Mouse (Mus musculus) embryonic fibroblast, embryonic 13.5 days (primary cell): ENCODE data around the gene Tmub2. TPM values are rescaled to one million over a fixed set of nuclear protein-coding genes. Genes with fewer than 3 reads are reported as not detected.

Experiments
- H3K27ac ChIP-seq: 2 replicates; pipeline ENCODE4 v1.5.1; 2012; ENCODE audit warnings: low read length, control low read depth, inconsistent platforms; ENCODE audit not compliant: insufficient read depth
- H3K4me1 ChIP-seq: 2 replicates; pipeline ENCODE4 v1.6.1; 2011; ENCODE audit warnings: low read length; ENCODE audit not compliant: control insufficient read depth, insufficient read depth
- H3K4me3 ChIP-seq: 2 replicates; pipeline ENCODE4 v1.5.1; 2011; ENCODE audit warnings: mild to moderate bottlenecking, control low read depth, low read length; ENCODE audit not compliant: insufficient read depth
- CTCF ChIP-seq: IDR thresholded peaks from 2 replicates; pipeline ENCODE4 v1.5.1; 2011; ENCODE audit warnings: mild to moderate bottlenecking, control low read depth, low read length, moderate library complexity, borderline replicate concordance; ENCODE audit not compliant: insufficient read depth
- POLR2A ChIP-seq: IDR thresholded peaks from 2 replicates; pipeline ENCODE4 v1.6.1; 2011; ENCODE audit warnings: low read depth, mild to moderate bottlenecking, control low read depth, low read length, moderate library complexity
- polyA plus RNA-seq: library from polyadenylated mRNA; stranded (reverse); fragments of >200 nt; gene quantifications from 2 replicates; pipeline ENCODE4 v1.2.4, GENCODE M21; 2011; ENCODE audit warnings: low read depth; ENCODE audit not compliant: missing spikeins, insufficient read length

Gene Tmub2
- polyA plus RNA-seq, 1 experiment: 44.6 TPM

GRCm38 (mm10) chr11:102249351-102250090 is 35.2 kb upstream of the Tmub2 start:
- peaks cover 17% of the 10 kb centered on the region for H3K4me1 ChIP-seq
- H3K27ac ChIP-seq: no peak overlapping the region
- no peak for TF ChIP-seq POLR2A
- TF ChIP-seq CTCF: no peak
- peak overlapping the region; percentile 78 for H3K4me3 ChIP-seq

- Histone ChIP-seq H3K4me1 (no peaks in the 10 kb centered on the region), H3K4me3 (no peak overlapping the region), H3K27ac (no peak overlapping the region)
- TF ChIP-seq CTCF (no peak), POLR2A (no peak)
These were observed 27.2 kb upstream of the Tmub2 start for GRCm38 (mm10) chr11:102257514-102257913.

DNA sequence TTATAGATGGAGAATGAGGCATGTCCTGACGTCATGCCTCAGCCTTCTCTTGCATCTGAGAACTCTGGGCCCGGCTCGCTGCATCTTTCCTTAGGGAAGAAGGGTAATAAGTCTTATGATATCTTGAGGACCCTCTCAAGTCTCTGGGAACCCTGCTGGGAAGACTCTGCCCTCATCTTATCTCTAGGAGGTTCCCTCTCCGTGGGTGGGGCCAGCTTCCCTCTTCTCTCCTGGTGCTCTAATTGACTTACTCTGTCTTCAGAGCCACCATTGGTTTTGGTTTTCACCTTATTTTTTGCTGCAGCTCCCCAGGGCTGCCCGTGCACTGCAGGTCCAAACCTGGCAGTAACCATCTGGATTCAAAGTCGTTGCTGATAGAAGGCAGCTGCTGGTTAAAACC is 26.6 kb upstream of the Tmub2 start:
- Histone ChIP-seq H3K4me3 (no peak overlapping the region), H3K4me1 (no peaks in the 10 kb centered on the region), H3K27ac (no peak overlapping the region)
- TF ChIP-seq CTCF: no peak
- TF ChIP-seq POLR2A: no peak

DNA sequence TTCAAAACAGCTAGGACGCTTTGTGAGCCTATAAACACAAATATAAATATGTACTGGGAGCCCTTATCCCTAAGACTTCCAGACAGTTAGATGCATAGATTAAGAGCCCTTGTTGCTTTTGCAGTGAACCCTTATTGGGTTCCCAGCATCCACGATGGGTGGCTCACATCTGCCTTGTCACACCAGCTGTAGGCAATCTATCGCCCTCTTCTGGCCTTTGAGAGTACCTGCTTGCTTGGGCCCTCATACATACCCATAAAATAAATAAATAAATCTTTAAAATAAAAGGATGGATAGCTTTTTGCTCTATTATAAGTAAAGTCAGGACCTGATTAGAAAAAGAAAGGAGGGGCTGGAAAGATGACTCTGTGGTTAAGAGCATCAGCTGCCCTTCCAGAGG is 26.2 kb upstream of the Tmub2 start:
- no peak for TF ChIP-seq CTCF
- TF ChIP-seq POLR2A: no peak
- no peak overlapping the region for H3K27ac ChIP-seq
- no peaks in the 10 kb centered on the region for H3K4me1 ChIP-seq
- no peak overlapping the region for H3K4me3 ChIP-seq

GRCm38 (mm10) chr11:102263211-102263610 is 21.5 kb upstream of the Tmub2 start:
- no peak overlapping the region for H3K27ac ChIP-seq
- H3K4me3 ChIP-seq: no peak overlapping the region
- no peak for TF ChIP-seq CTCF
- no peak for TF ChIP-seq POLR2A
- no peaks in the 10 kb centered on the region for H3K4me1 ChIP-seq

GRCm38 (mm10) chr11:102265816-102266215 is 18.9 kb upstream of the Tmub2 start:
- no peak overlapping the region for H3K4me3 ChIP-seq
- H3K27ac ChIP-seq: no peak overlapping the region
- TF ChIP-seq POLR2A (no peak), CTCF (no peak)
- H3K4me1 ChIP-seq: no peaks in the 10 kb centered on the region

DNA sequence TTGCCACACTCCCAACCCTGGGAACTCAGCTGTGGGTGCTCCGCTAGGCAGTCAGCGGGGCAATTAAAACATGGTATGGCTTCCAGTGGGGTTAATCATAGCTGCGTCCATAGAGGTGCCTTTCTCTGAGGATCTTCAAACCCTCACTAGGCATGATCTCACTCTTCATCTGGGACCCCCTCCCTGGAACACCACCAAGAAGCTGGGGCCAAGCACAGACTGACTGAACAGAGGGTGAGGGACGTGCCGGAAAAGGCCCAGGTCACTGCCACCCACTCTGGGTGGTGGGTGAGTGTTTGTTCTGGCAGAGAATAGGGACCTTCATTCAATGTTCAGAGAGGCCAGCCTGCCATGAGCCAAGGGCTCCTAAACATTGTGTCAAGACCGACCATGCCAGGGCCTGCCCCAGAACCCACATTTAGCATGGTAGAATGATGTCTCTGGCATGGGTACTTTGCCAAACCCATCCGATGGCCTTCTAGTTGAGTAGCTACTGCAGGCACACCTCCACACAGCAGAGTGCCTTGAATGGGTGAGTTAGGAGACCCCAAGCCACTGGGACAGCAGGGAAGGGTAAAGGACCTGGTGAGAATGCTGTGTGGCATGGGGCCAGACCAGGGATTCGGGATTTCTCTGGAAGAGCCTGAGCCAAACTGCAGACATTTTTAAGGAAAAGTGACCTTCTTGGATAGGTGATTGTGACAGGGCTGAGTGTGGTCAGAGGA is 17.9 kb upstream of the Tmub2 start:
- Histone ChIP-seq H3K27ac (no peak overlapping the region), H3K4me3 (no peak overlapping the region), H3K4me1 (no peaks in the 10 kb centered on the region)
- no peak for TF ChIP-seq POLR2A
- no peak for TF ChIP-seq CTCF

DNA sequence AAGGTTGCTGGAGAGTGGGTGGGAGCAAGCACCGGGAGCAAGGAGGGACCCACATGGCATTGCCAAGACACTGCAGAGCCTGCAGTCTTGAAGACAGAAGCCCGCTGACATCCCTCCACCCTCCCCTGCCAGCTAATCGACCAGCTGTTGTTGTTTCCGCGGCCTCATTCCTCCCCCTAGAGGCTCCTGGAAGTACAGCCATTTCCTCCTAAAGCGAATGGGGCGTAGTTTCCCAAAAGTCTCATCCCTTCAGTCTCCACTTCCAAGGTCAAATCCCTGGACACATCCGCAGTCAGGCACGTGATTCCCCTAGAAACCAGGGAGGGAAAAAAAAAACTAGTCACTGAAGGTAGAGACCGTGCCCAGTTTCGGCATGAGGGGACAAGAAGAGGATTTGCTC is 17.3 kb upstream of the Tmub2 start:
- no peak overlapping the region for H3K4me3 ChIP-seq
- H3K4me1 ChIP-seq: no peaks in the 10 kb centered on the region
- TF ChIP-seq CTCF: peak; percentile 50
- TF ChIP-seq POLR2A: no peak
- H3K27ac ChIP-seq: no peak overlapping the region

GRCm38 (mm10) chr11:102268520-102269244 is 16.0 kb upstream of the Tmub2 start, which contains the start of gene Asb16:
Asb16 (plus strand) TSS chr11:102268743.
- no peak for TF ChIP-seq POLR2A
- TF ChIP-seq CTCF: no peak
- no peak within 1 kb of the TSS for H3K27ac ChIP-seq
- H3K4me3 ChIP-seq: no peak within 1 kb of the TSS
- H3K4me1 ChIP-seq: no peaks in the 10 kb centered on the region

DNA sequence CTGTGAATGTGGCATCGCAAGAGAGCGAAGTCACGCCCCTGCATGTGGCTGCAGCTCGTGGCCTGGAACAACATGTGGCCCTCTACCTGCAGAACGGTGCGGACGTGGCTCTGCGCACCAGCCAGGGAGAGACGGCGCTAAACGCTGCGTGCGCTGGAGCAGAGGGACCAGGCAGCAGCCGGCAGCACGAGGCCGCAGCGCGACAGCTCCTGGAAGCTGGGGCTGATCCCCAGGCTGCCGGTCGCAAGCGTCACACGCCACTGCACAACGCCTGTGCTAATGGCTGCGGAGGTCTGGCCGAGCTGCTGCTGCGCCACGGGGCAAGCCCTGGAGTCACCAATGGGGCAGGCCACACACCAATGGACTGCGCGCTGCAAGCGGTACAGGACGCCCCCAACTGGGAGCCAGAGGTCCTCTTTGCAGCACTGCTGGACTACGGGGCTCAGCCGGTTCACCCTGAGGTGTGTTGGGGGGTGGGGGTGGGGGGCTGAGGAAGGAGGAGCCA is 8.3 kb upstream of the Tmub2 start:
- Histone ChIP-seq H3K4me1 (no peaks in the 10 kb centered on the region), H3K27ac (no peak overlapping the region)

More for the DNA sequence above, 8.3 kb upstream of the Tmub2 start:
- TF ChIP-seq POLR2A: no peak
- TF ChIP-seq CTCF: no peak
- H3K4me3 ChIP-seq: no peak overlapping the region
